Mouse (Mus musculus) testis, adult 2 months (tissue): ENCODE results near the gene Sdsl. TPM values are rescaled to one million over a fixed set of nuclear protein-coding genes. Genes with fewer than 3 reads are reported as not detected.

Experiments
- H3K27ac ChIP-seq: fragments of 200-500 bp; 2 replicates; pipeline ENCODE4 v1.5.1; 2012; ENCODE audit warnings: low read depth, low read length; ENCODE audit not compliant: control insufficient read depth, insufficient read depth
- H3K27me3 ChIP-seq: fragments of 200-500 bp; 2 replicates; pipeline ENCODE4 v1.6.1; 2012; ENCODE audit warnings: mild to moderate bottlenecking, low read length, moderate library complexity; ENCODE audit not compliant: control insufficient read depth, insufficient read depth
- H3K36me3 ChIP-seq: fragments of 200-500 bp; 2 replicates; pipeline ENCODE4 v1.6.1; 2012; ENCODE audit warnings: mild to moderate bottlenecking, low read length; ENCODE audit not compliant: control insufficient read depth, insufficient read depth
- H3K4me1 ChIP-seq: fragments of 200-500 bp; 2 replicates; pipeline ENCODE4 v1.6.1; 2012; ENCODE audit warnings: low read length; ENCODE audit not compliant: control insufficient read depth, insufficient read depth
- H3K4me3 ChIP-seq: fragments of 200-500 bp; 2 replicates; pipeline ENCODE4 v1.5.1; 2012; ENCODE audit warnings: low read depth, mild to moderate bottlenecking, low read length, moderate library complexity, mixed read lengths; ENCODE audit not compliant: control insufficient read depth
- CTCF ChIP-seq: fragments of 200-500 bp; IDR thresholded peaks from 2 replicates; pipeline ENCODE4 v1.5.1; 2012; ENCODE audit warnings: low read depth, mild to moderate bottlenecking, inconsistent platforms, low read length, moderate library complexity; ENCODE audit not compliant: control insufficient read depth, insufficient read depth, insufficient replicate concordance
- POLR2A ChIP-seq: fragments of 200-500 bp; IDR thresholded peaks from 2 replicates; pipeline ENCODE4 v1.6.1; 2012; ENCODE audit warnings: low read depth, mild to moderate bottlenecking, inconsistent platforms, low read length, moderate library complexity; ENCODE audit not compliant: control insufficient read depth
- polyA plus RNA-seq: library from polyadenylated mRNA; depleted of rRNA; stranded (reverse); fragments of >200 nt; gene quantifications from 2 replicates; pipeline ENCODE4 v1.2.3, GENCODE M21; 2012; rRNA removed

Sdsl gene
- polyA plus RNA-seq, 1 experiment = 6.1 TPM

DNA sequence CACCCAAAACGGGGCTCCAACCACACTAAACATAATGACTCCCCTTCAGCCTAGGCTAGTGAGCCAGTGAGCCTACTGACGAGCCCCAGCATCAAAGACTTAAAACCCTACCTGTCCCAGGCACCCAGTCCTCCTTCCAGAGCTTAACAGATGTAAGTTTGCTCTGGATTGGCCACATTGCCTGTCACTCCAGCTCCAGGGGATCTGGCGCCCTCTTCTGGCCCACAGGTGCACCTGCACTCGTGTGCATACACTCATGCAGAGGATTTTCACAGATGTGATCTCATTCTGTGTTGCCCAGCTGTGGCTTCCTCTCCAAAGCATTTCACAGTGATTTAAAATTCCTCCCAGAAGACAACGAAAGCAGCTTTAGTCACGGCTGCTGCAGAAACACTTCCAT is 59.2 kb downstream of the Sdsl start:
- no peaks in the 10 kb centered on the region for H3K36me3 ChIP-seq
- no peaks in the 10 kb centered on the region for H3K27me3 ChIP-seq
- TF ChIP-seq CTCF (peak; percentile 93; the same call in 1 of the 2 replicates), POLR2A (no peak)
- H3K4me1 ChIP-seq = no peaks in the 10 kb centered on the region
- H3K27ac ChIP-seq = no peak overlapping the region
- no peak overlapping the region for H3K4me3 ChIP-seq

DNA sequence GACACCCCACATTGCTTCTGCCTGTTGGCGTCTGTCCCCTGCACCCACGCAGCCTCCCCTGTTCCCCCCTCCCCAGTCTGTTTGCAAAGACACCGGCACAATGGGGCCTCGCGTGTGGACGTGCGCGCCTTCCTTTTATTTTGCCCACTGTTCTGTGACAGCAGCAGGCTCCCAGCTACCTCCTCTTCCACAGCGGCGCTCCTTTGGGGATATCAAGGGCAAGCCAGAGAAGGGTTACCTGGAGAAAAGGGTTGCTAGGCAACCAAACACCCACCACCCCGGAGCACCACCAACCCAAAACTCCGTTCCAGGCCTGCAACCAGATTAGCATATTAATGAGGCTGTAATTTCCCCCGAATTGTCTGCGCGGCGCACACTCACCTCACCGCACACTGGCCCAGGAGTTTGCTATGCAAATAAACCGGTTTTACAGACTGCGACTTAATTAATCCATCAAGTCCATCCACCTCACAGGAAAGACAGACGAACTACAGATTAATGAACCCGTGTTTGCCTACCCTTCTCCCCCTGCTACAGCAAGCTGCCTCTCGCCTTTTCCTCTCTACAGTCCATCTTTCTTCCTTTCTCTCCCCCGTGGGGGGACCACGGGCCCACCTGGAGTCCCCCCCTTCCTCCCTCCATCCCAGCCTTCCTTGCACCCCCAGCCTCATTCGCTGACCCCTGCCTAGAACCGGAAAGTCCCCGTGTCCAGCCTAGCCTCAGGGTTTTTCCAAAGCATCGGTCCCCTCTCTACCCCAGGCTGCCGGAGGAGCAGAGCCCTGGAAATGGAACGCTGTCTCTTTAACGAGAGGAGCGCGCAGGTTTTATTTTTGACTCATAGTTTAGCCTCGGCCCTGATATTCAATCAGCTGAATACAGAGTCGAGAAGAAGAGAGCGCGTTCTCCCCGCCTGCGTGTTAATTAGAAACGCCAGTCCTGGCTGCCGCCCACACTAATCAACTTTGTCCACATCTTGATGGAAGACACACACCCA is 62.9 kb downstream of the Sdsl start:
- TF ChIP-seq CTCF (no peak), POLR2A (no peak)
- Histone ChIP-seq H3K4me1 (no peaks in the 10 kb centered on the region), H3K4me3 (no peak overlapping the region), H3K36me3 (no peaks in the 10 kb centered on the region), H3K27me3 (no peaks in the 10 kb centered on the region), H3K27ac (no peak overlapping the region)

DNA sequence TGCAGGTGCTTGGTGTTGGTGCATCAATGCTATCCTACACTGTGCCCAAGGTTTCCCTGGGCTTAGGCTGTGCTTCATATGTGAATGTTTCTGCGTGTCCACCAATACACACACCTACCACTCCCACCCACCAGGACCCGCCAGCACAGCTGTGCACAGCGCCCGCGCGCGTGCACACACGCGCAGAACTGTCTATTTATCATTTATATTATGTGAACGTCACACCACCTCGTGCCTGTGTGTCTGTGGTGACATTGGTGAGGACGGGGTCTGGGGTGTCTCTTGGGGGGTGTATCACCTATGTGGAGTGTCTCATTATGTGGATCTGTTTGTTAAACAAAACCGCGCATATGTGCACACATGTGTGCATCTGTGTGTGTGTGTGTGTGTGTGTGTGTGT is 63.7 kb downstream of the Sdsl start:
- Histone ChIP-seq H3K4me1 (no peaks in the 10 kb centered on the region), H3K36me3 (no peaks in the 10 kb centered on the region), H3K27me3 (no peaks in the 10 kb centered on the region), H3K27ac (no peak overlapping the region), H3K4me3 (no peak overlapping the region)
- TF ChIP-seq POLR2A (no peak), CTCF (no peak)

Other genes starting within 250 kb of the Sdsl start
- gene Lhx5, start 41.1 kb downstream of the Sdsl start, polyA plus RNA-seq = 0.10 and 0.14 TPM in 2 replicates
- gene Sds, start 3.7 kb upstream of the Sdsl start, polyA plus RNA-seq = 0.75 and 1.1 TPM in 2 replicates
- gene Plbd2, start 30.8 kb upstream of the Sdsl start, polyA plus RNA-seq = 80.7 and 86.2 TPM in 2 replicates
- 3.2 and 3.4 TPM in 2 replicates for gene Slc8b1, start 38.4 kb upstream of the Sdsl start, polyA plus RNA-seq
- gene Tpcn1, start 115.9 kb upstream of the Sdsl start, polyA plus RNA-seq = 18.7 and 20.7 TPM in 2 replicates
- 77.3 and 85.9 TPM in 2 replicates for gene Iqcd, start 116.2 kb upstream of the Sdsl start, polyA plus RNA-seq
- 9.0 and 13.2 TPM in 2 replicates for gene Rita1, start 139.8 kb upstream of the Sdsl start, polyA plus RNA-seq
- gene Ddx54, start 139.9 kb upstream of the Sdsl start, polyA plus RNA-seq = 14.9 and 16.6 TPM in 2 replicates
- gene Cfap73, start 161.4 kb upstream of the Sdsl start, polyA plus RNA-seq = 6.4 and 7.8 TPM in 2 replicates
- 20.0 and 20.9 TPM in 2 replicates for gene Rasal1, start 176.0 kb upstream of the Sdsl start, polyA plus RNA-seq
- 38.6 and 46.0 TPM in 2 replicates for gene Dtx1, start 239.1 kb upstream of the Sdsl start, polyA plus RNA-seq